Mouse (Mus musculus) hindbrain, embryonic 15.5 days (tissue): Measurements from ENCODE around the gene Slc23a2. TPM values are rescaled to one million over a fixed set of nuclear protein-coding genes. Genes with fewer than 3 reads are reported as not detected.

Experiments
- ATAC-seq: fragments of 200-750 bp; cut with Nextera tagmentation; 2 replicates; pipeline ENCODE4 v1.8.0; 2017; ENCODE audit warnings: low read depth, moderate number of reproducible peaks, moderate TSS enrichment; ENCODE audit not compliant: low FRiP score
- H3K27ac ChIP-seq: fragments of 300-500 bp; sonication (generic); replicated peaks from 2 replicates; pipeline ENCODE4 v1.5.1; 2015; ENCODE audit warnings: mild to moderate bottlenecking, inconsistent platforms
- H3K27me3 ChIP-seq: fragments of 300-500 bp; sonication (generic); 2 replicates; pipeline ENCODE4 v1.6.1; 2015; ENCODE audit warnings: control low read depth, inconsistent platforms
- H3K36me3 ChIP-seq: fragments of 300-500 bp; sonication (generic); 2 replicates; pipeline ENCODE4 v1.6.1; 2015; ENCODE audit warnings: control low read depth, inconsistent platforms
- H3K4me1 ChIP-seq: fragments of 300-500 bp; sonication (generic); replicated peaks from 2 replicates; pipeline ENCODE4 v1.6.1; 2015; ENCODE audit warnings: control low read depth, inconsistent platforms
- H3K4me2 ChIP-seq: fragments of 300-500 bp; sonication (generic); 2 replicates; pipeline ENCODE4 v1.6.1; 2015; ENCODE audit warnings: moderate library complexity, mild to moderate bottlenecking, inconsistent platforms
- H3K4me3 ChIP-seq: fragments of 300-500 bp; sonication (generic); 2 replicates; pipeline ENCODE4 v1.5.1; 2015; ENCODE audit warnings: mild to moderate bottlenecking, inconsistent platforms
- H3K9ac ChIP-seq: fragments of 300-500 bp; sonication (generic); 2 replicates; pipeline ENCODE4 v1.6.1; 2015; ENCODE audit warnings: inconsistent platforms
- H3K9me3 ChIP-seq: fragments of 300-500 bp; sonication (generic); 2 replicates; pipeline ENCODE4 v1.6.1; 2016; ENCODE audit warnings: control low read depth, inconsistent platforms
- WGBS: fragments of 180-500 bp; shearing (Covaris S2); methylation state at CpG from one replicate; pipeline ENCODE4 v1.1.7; 2015; 5-methylcytosine and 5-hydroxymethylcytosine counted together
- polyA plus RNA-seq: library from polyadenylated mRNA; unstranded; fragments of >200 nt; fragmentation: Nextera tagmentation; extraction: Ambion mirVana; gene quantifications from 2 replicates; pipeline ENCODE4 v1.2.1, GENCODE M21; 2015

The Slc23a2 gene
- polyA plus RNA-seq, 1 experiment from 2014 or later, result 36.3 TPM

- ATAC-seq, result no peak
- Histone ChIP-seq H3K4me1 (no peaks in the 10 kb centered on the region), H3K4me3 (no peak overlapping the region), H3K36me3 (peaks cover 27% of the 10 kb centered on the region), H3K9me3 (no peaks in the 10 kb centered on the region), H3K27ac (no peak overlapping the region), H3K4me2 (no peak overlapping the region), H3K9ac (no peak overlapping the region), H3K27me3 (no peaks in the 10 kb centered on the region)
- 89% methylated on average over 9 of the region's 9 CpGs for WGBS
Observed at GRCm38 (mm10) chr2:132004495-132005136, 140.3 kb downstream of the Slc23a2 start.

GRCm38 (mm10) chr2:132003916-132004315 lies 141.0 kb downstream of the Slc23a2 start:
- no peak for ATAC-seq
- WGBS, result 81% methylated on average over 5 of the region's 5 CpGs
- Histone ChIP-seq H3K9ac (no peak overlapping the region), H3K9me3 (no peaks in the 10 kb centered on the region), H3K4me3 (no peak overlapping the region), H3K36me3 (peaks cover 31% of the 10 kb centered on the region), H3K4me1 (no peaks in the 10 kb centered on the region), H3K4me2 (no peak overlapping the region), H3K27ac (no peak overlapping the region), H3K27me3 (no peaks in the 10 kb centered on the region)

Other genes with a start within 250 kb of the Slc23a2 start
- gene Prnp, start 235.2 kb downstream of the Slc23a2 start, polyA plus RNA-seq, result 133 and 138 TPM in 2 replicates
- gene Prn, start 235.2 kb downstream of the Slc23a2 start, polyA plus RNA-seq, result not detected in 2 replicates
- gene Prnd, start 194.2 kb downstream of the Slc23a2 start, polyA plus RNA-seq, result 10.4 and 11.3 TPM in 2 replicates
- gene Rassf2, start 114.8 kb downstream of the Slc23a2 start, polyA plus RNA-seq, result 26.9 and 32.7 TPM in 2 replicates
- 43.7 and 51.1 TPM in 2 replicates for gene Tmem230, start 102.7 kb upstream of the Slc23a2 start, polyA plus RNA-seq
- 113 and 122 TPM in 2 replicates for gene Pcna, start 108.2 kb upstream of the Slc23a2 start, polyA plus RNA-seq
- 44.1 and 44.7 TPM in 2 replicates for gene Cds2, start 118.0 kb upstream of the Slc23a2 start, polyA plus RNA-seq
- 4.4 and 5.2 TPM in 2 replicates for gene Prokr2, start 240.3 kb upstream of the Slc23a2 start, polyA plus RNA-seq